Mouse (Mus musculus) kidney, adult 8-10 months (tissue): ENCODE measurements around the gene Egln1.

ENCODE experiments used
- DNase-seq, 2 experiments: peaks; one replicate each; pipeline ENCODE4 v3.0.0; 2022

The Egln1 gene

GRCm38 (mm10) chr8:124949209-124950068, at the start of gene Egln1:
Gene Egln1 (minus strand): TSS chr8:124949324.
- DNase-seq = peak; percentile 83

GRCm38 (mm10) chr8:124995776-124996175, 46.7 kb upstream of the Egln1 start:
- DNase-seq = no peak

- DNase-seq = no peak
Measured at GRCm38 (mm10) chr8:124991668-124991926, 42.5 kb upstream of the Egln1 start.

GRCm38 (mm10) chr8:124990923-124991667, 42.0 kb upstream of the Egln1 start:
- no peak for DNase-seq

GRCm38 (mm10) chr8:124980828-124981227, 31.7 kb upstream of the Egln1 start:
- no peak for DNase-seq

- no peak for DNase-seq
Measured at GRCm38 (mm10) chr8:124980036-124980435, 30.9 kb upstream of the Egln1 start.

- no peak for DNase-seq
Measured at GRCm38 (mm10) chr8:124978026-124978425, 28.9 kb upstream of the Egln1 start.

GRCm38 (mm10) chr8:124976211-124976610, 27.1 kb upstream of the Egln1 start:
- DNase-seq = no peak

GRCm38 (mm10) chr8:124974254-124974653, 25.1 kb upstream of the Egln1 start:
- no peak for DNase-seq

- peak in 1 of 2 experiments; percentile 25 for DNase-seq
Measured at GRCm38 (mm10) chr8:124973221-124973620, 24.1 kb upstream of the Egln1 start.

- no peak for DNase-seq
Measured at GRCm38 (mm10) chr8:124970312-124970933, 21.3 kb upstream of the Egln1 start.

- peak in 1 of 2 experiments; percentile 70 for DNase-seq
Measured at GRCm38 (mm10) chr8:124964966-124965365, 15.8 kb upstream of the Egln1 start.

- no peak for DNase-seq
Measured at GRCm38 (mm10) chr8:124963246-124963645, 14.1 kb upstream of the Egln1 start.

- DNase-seq = peak in 1 of 2 experiments; percentile 36
Measured at GRCm38 (mm10) chr8:124960226-124960880, 11.2 kb upstream of the Egln1 start.

GRCm38 (mm10) chr8:124959462-124960225, 10.5 kb upstream of the Egln1 start:
- DNase-seq = no peak

GRCm38 (mm10) chr8:124954572-124955082, 5.5 kb upstream of the Egln1 start:
- no peak for DNase-seq

GRCm38 (mm10) chr8:124953188-124953587, 4.1 kb upstream of the Egln1 start:
- peak in 1 of 2 experiments; percentile 20 for DNase-seq

- no peak for DNase-seq
Measured at GRCm38 (mm10) chr8:124950865-124951264, 1.7 kb upstream of the Egln1 start.

GRCm38 (mm10) chr8:124950069-124950456, 939 bp upstream of the Egln1 start:
- DNase-seq = no peak

GRCm38 (mm10) chr8:124948733-124949111, 402 bp downstream of the Egln1 start:
- DNase-seq = no peak

GRCm38 (mm10) chr8:124947865-124948732, 1.0 kb downstream of the Egln1 start:
- DNase-seq = peak in 1 of 2 experiments; percentile 45
